Mouse (Mus musculus): Measurements from ENCODE around the gene Slc24a3. TPM values are rescaled to one million over a fixed set of nuclear protein-coding genes. Genes with fewer than 3 reads are reported as not detected.

The Slc24a3 gene
- total RNA-seq, 1 experiment, result 0.98 TPM

- Histone ChIP-seq H3K4me1 (ENCODE audit: control insufficient read depth in 2 of 2, insufficient read depth in 2 of 2, low read length in 2 of 2, poor library complexity in 1 of 2) (no peaks in the 10 kb centered on the region), H3K27ac (ENCODE audit: insufficient read depth, low read depth, low read length, poor library complexity, severe bottlenecking) (no peak overlapping the region), H3K9ac (ENCODE audit: insufficient read depth, low read depth, low read length, poor library complexity, severe bottlenecking) (no peak overlapping the region), H3K9me3 (ENCODE audit: control insufficient read depth, insufficient read depth, low read depth, low read length) (no peaks in the 10 kb centered on the region), H3K36me3 (ENCODE audit: control insufficient read depth, insufficient read depth, low read length, poor library complexity, severe bottlenecking) (no peaks in the 10 kb centered on the region), H3K4me3 (ENCODE audit: insufficient read depth in 1 of 2, low read depth in 1 of 2, low read length in 2 of 2, poor library complexity in 1 of 2, severe bottlenecking in 1 of 2) (no peak overlapping the region)
- DNase-seq (ENCODE audit: low read depth, low spot score), result no peak
- TF ChIP-seq ZNF384 (IDR thresholded peaks at IDR 0.05; ENCODE audit: low read depth, low read length) (no peak), CHD2 (IDR thresholded peaks at IDR 0.05; ENCODE audit: low read depth, low read length) (no peak), MAFK (IDR thresholded peaks at IDR 0.05; ENCODE audit: insufficient read depth, low read depth, low read length) (no peak), ZC3H11A (IDR thresholded peaks at IDR 0.05; ENCODE audit: borderline replicate concordance, low read depth, low read length) (no peak), HCFC1 (IDR thresholded peaks at IDR 0.05; ENCODE audit: borderline replicate concordance, insufficient read depth, low read length) (no peak)
- in situ Hi-C loops (cut with MboI; ENCODE audit: low sequenced_read_pairs in 2 of 2, unreplicated experiment in 2 of 2), result no loop called here
Observed at GRCm38 (mm10) chr2:145619688-145620087, 452.1 kb downstream of the Slc24a3 start.

DNA sequence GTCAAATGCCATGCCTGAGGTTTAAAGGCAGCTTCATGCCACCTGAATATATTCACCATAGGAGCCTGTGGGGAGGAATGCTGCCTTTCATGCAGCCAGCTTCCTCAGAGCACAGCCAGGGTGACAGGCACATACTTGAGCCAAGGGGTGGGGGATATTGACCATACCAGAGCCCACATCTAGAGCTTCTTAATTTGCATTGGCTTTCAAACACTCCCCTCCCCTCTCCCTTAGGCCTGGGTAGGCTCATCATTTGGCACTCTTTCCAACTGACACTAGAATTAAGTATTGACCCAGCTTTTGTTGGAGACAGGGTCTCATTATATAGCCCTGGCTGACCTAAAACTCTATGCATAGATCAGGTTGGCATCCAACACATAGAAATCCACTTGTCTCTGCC lies 453.2 kb downstream of the Slc24a3 start:
- no peak overlapping the region for H3K27ac ChIP-seq (ENCODE audit: insufficient read depth, low read depth, low read length, poor library complexity, severe bottlenecking)
- no peaks in the 10 kb centered on the region for H3K36me3 ChIP-seq (ENCODE audit: control insufficient read depth, insufficient read depth, low read length, poor library complexity, severe bottlenecking)
- no peaks in the 10 kb centered on the region for H3K4me1 ChIP-seq (ENCODE audit: control insufficient read depth in 2 of 2, insufficient read depth in 2 of 2, low read length in 2 of 2, poor library complexity in 1 of 2)
- H3K9me3 ChIP-seq (ENCODE audit: control insufficient read depth, insufficient read depth, low read depth, low read length), result no peaks in the 10 kb centered on the region
- no peak overlapping the region for H3K4me3 ChIP-seq (ENCODE audit: insufficient read depth in 1 of 2, low read depth in 1 of 2, low read length in 2 of 2, poor library complexity in 1 of 2, severe bottlenecking in 1 of 2)
- no peak for DNase-seq (ENCODE audit: low read depth, low spot score)
- in situ Hi-C loops (cut with MboI; ENCODE audit: low sequenced_read_pairs in 2 of 2, unreplicated experiment in 2 of 2), result no loop called here
- no peak overlapping the region for H3K9ac ChIP-seq (ENCODE audit: insufficient read depth, low read depth, low read length, poor library complexity, severe bottlenecking)
- TF ChIP-seq ZC3H11A (IDR thresholded peaks at IDR 0.05; ENCODE audit: borderline replicate concordance, low read depth, low read length) (no peak), MAFK (IDR thresholded peaks at IDR 0.05; ENCODE audit: insufficient read depth, low read depth, low read length) (no peak), HCFC1 (IDR thresholded peaks at IDR 0.05; ENCODE audit: borderline replicate concordance, insufficient read depth, low read length) (no peak), CHD2 (IDR thresholded peaks at IDR 0.05; ENCODE audit: low read depth, low read length) (no peak), ZNF384 (IDR thresholded peaks at IDR 0.05; ENCODE audit: low read depth, low read length) (no peak)

- Histone ChIP-seq H3K4me1 (ENCODE audit: control insufficient read depth in 2 of 2, insufficient read depth in 2 of 2, low read length in 2 of 2, poor library complexity in 1 of 2) (no peaks in the 10 kb centered on the region), H3K27ac (ENCODE audit: insufficient read depth, low read depth, low read length, poor library complexity, severe bottlenecking) (no peak overlapping the region), H3K9me3 (ENCODE audit: control insufficient read depth, insufficient read depth, low read depth, low read length) (no peaks in the 10 kb centered on the region), H3K36me3 (ENCODE audit: control insufficient read depth, insufficient read depth, low read length, poor library complexity, severe bottlenecking) (no peaks in the 10 kb centered on the region), H3K4me3 (ENCODE audit: insufficient read depth in 1 of 2, low read depth in 1 of 2, low read length in 2 of 2, poor library complexity in 1 of 2, severe bottlenecking in 1 of 2) (no peak overlapping the region), H3K9ac (ENCODE audit: insufficient read depth, low read depth, low read length, poor library complexity, severe bottlenecking) (no peak overlapping the region)
- in situ Hi-C loops (cut with MboI; ENCODE audit: low sequenced_read_pairs in 2 of 2, unreplicated experiment in 2 of 2), result no loop called here
- TF ChIP-seq MAFK (IDR thresholded peaks at IDR 0.05; ENCODE audit: insufficient read depth, low read depth, low read length), result no peak
- TF ChIP-seq ZC3H11A (IDR thresholded peaks at IDR 0.05; ENCODE audit: borderline replicate concordance, low read depth, low read length), result no peak
- TF ChIP-seq ZNF384 (IDR thresholded peaks at IDR 0.05; ENCODE audit: low read depth, low read length), result no peak
- TF ChIP-seq CHD2 (IDR thresholded peaks at IDR 0.05; ENCODE audit: low read depth, low read length), result no peak
- no peak for TF ChIP-seq HCFC1 (IDR thresholded peaks at IDR 0.05; ENCODE audit: borderline replicate concordance, insufficient read depth, low read length)
- DNase-seq (ENCODE audit: low read depth, low spot score), result no peak
Observed at GRCm38 (mm10) chr2:145621119-145621518, 453.6 kb downstream of the Slc24a3 start.

DNA sequence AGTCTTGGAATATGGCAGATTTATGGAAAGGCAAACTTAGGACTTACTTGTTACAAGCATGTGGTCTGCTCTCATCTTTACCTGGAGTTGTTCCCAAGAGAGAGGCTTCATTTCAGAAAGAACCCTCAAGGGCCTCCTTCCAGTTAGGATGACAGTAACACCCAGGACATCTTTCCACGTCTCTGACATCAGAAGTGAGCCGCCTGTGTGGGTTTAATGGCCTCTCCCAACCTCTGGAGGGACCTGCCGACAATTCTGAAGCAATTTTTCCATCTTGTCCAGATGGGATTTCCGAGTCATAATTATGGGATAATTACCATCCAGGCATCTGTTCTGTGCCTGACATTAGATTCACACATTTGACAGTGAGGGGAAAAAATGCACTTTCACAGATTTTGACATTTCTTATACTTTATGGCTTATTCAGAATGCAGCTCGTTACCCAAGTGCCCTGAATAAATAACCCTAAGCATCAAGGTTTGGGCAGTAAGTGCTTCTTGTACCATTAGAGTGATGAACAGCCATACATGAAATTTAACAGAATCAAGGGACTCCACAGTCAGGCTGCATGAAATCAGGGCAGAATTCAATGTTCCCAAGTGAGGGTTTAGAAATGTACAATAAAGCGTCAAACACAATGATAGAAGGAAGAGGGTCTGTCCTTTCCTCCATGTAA lies 463.7 kb downstream of the Slc24a3 start:
- H3K9ac ChIP-seq (ENCODE audit: insufficient read depth, low read depth, low read length, poor library complexity, severe bottlenecking), result no peak overlapping the region
- TF ChIP-seq CHD2 (IDR thresholded peaks at IDR 0.05; ENCODE audit: low read depth, low read length), result no peak
- no peak for TF ChIP-seq HCFC1 (IDR thresholded peaks at IDR 0.05; ENCODE audit: borderline replicate concordance, insufficient read depth, low read length)
- TF ChIP-seq MAFK (IDR thresholded peaks at IDR 0.05; ENCODE audit: insufficient read depth, low read depth, low read length), result no peak
- no peak for TF ChIP-seq ZC3H11A (IDR thresholded peaks at IDR 0.05; ENCODE audit: borderline replicate concordance, low read depth, low read length)
- no peak for TF ChIP-seq ZNF384 (IDR thresholded peaks at IDR 0.05; ENCODE audit: low read depth, low read length)
- H3K4me1 ChIP-seq (ENCODE audit: control insufficient read depth in 2 of 2, insufficient read depth in 2 of 2, low read length in 2 of 2, poor library complexity in 1 of 2), result no peaks in the 10 kb centered on the region
- in situ Hi-C loops (cut with MboI; ENCODE audit: low sequenced_read_pairs in 2 of 2, unreplicated experiment in 2 of 2), result no loop called here
- no peak for DNase-seq (ENCODE audit: low read depth, low spot score)
- no peaks in the 10 kb centered on the region for H3K36me3 ChIP-seq (ENCODE audit: control insufficient read depth, insufficient read depth, low read length, poor library complexity, severe bottlenecking)
- H3K4me3 ChIP-seq (ENCODE audit: insufficient read depth in 1 of 2, low read depth in 1 of 2, low read length in 2 of 2, poor library complexity in 1 of 2, severe bottlenecking in 1 of 2), result no peak overlapping the region
- no peaks in the 10 kb centered on the region for H3K9me3 ChIP-seq (ENCODE audit: control insufficient read depth, insufficient read depth, low read depth, low read length)
- no peak overlapping the region for H3K27ac ChIP-seq (ENCODE audit: insufficient read depth, low read depth, low read length, poor library complexity, severe bottlenecking)
